Mouse (Mus musculus) megakaryocyte, embryonic 14.5 days (primary cell): ENCODE measurements at regions not wholly inside any gene's neighbourhood (a gene's known extent, or its start where the extent isn't known, plus 50 kb on each side); places are given as distances from the start of the nearest gene placed in this dataset.

ENCODE experiments used
- FLI1 ChIP-seq: IDR thresholded peaks from 2 replicates; pipeline ENCODE4 v1.6.1; 2012; ENCODE audit warnings: low read length, inconsistent platforms, mixed read lengths
- GATA1 ChIP-seq: IDR thresholded peaks from 3 replicates; pipeline ENCODE4 v1.6.1; 2012; ENCODE audit warnings: mixed read lengths, low read length, inconsistent platforms, borderline replicate concordance

DNA sequence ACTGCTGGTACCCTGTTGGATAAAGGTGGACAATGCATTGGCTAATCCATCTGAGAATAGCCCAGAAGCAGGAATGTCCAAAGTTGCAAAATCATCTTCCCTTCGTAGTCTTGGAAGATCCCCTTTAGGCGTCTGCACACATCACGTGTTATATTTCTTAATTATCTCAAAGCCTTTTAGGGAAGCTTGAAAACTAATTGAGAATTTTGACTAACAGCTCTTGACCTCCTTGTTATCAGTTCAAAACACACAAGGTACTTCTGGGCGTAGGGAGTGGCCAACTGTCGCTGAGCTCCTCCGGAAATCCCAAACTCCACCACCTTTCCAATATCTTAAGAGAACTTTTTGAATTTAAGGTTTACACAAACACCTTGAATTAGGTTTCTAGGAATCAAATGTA, 227.6 kb upstream of the Myocd start:
- TF ChIP-seq GATA1 = no peak
- TF ChIP-seq FLI1 = no peak
